Mouse (Mus musculus): ENCODE results near the gene Kcnf1.

- TF ChIP-seq ZNF384 (IDR thresholded peaks at IDR 0.05; ENCODE audit: low read depth, low read length) (no peak), ZC3H11A (IDR thresholded peaks at IDR 0.05; ENCODE audit: borderline replicate concordance, low read depth, low read length) (no peak), HCFC1 (IDR thresholded peaks at IDR 0.05; ENCODE audit: borderline replicate concordance, insufficient read depth, low read length) (no peak), MAFK (IDR thresholded peaks at IDR 0.05; ENCODE audit: insufficient read depth, low read depth, low read length) (no peak), CHD2 (IDR thresholded peaks at IDR 0.05; ENCODE audit: low read depth, low read length) (no peak)
Measured at GRCm38 (mm10) chr12:17183788-17184187, 7.1 kb upstream of the Kcnf1 start.

All from ES-E14 (cell line).